Mouse (Mus musculus): Measurements from ENCODE around the gene Dstyk.

The Dstyk gene

GRCm38 (mm10) chr1:132512106-132512505 is 94.8 kb downstream of the Dstyk start:
- DNase-seq (ENCODE audit: low read depth), result no peak

- DNase-seq (ENCODE audit: low read depth), result no peak
Measured at GRCm38 (mm10) chr1:132515339-132515738, 98.0 kb downstream of the Dstyk start.

All from 416B (cell line).